Mouse (Mus musculus) liver, embryonic 14.5 days (tissue): ENCODE results near the gene Trabd2b.

Source experiments
- CTCF ChIP-seq: IDR thresholded peaks from 2 replicates; pipeline ENCODE4 v1.5.1; 2016; ENCODE audit warnings: antibody characterized with exemption, low read depth, control low read depth
- EP300 ChIP-seq: IDR thresholded peaks from 2 replicates; pipeline ENCODE4 v1.6.1; 2016; ENCODE audit warnings: antibody characterized with exemption, low read depth

DNA sequence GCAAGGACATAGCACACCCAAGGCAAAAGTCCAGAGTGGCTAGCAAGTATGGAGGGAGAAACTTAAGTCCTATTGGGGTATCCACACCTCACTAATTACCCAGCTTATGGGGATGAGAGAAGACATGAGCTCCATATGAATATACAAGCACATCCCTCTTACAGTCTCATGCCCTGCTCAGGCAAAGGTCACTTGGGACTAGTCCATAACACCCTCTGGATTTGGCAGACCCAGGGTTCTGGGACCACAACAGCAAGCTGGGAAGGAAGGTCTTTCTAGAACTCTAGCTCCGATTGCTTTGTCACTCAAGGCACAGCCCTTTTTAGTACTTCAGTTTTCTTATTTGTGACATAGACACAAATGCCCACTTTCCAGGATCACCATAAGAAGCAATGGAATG, 112.0 kb downstream of the Trabd2b start:
- TF ChIP-seq EP300, result no peak
- TF ChIP-seq CTCF, result no peak
